Mouse (Mus musculus) CH12.LX (cell line): ENCODE measurements around the gene C9orf72. TPM values are rescaled to one million over a fixed set of nuclear protein-coding genes. Genes with fewer than 3 reads are reported as not detected.

Experiments used
- DNase-seq: peaks from one replicate; pipeline ENCODE4 v3.0.0-alpha.2; 2013; ENCODE audit errors: extremely low read depth
- H3K27ac ChIP-seq: 2 replicates; pipeline ENCODE4 v1.5.1; 2012; ENCODE audit warnings: low read depth, mild to moderate bottlenecking, control low read depth, moderate library complexity; ENCODE audit not compliant: insufficient read depth
- H3K27me3 ChIP-seq: replicated peaks from 2 replicates; pipeline ENCODE3; 2012; ENCODE audit warnings: inconsistent platforms
- H3K36me3 ChIP-seq, 2 experiments: replicated peaks in 1 of 2; 2 replicates each; pipeline versions ENCODE3 to v1.6.1; 2012; ENCODE audit warnings: inconsistent platforms in 1 of 2, low read length in 1 of 2, mild to moderate bottlenecking in 1 of 2, mixed read lengths in 1 of 2, moderate library complexity in 1 of 2; ENCODE audit not compliant: control insufficient read depth in 1 of 2, insufficient read depth in 1 of 2
- H3K4me1 ChIP-seq, 2 experiments: 2 replicates each; pipeline ENCODE4 v1.6.1; 2012; ENCODE audit warnings: inconsistent platforms in 1 of 2, moderate library complexity in 1 of 2; ENCODE audit not compliant: insufficient read depth in 2 of 2, control insufficient read depth in 1 of 2
- H3K4me2 ChIP-seq: 2 replicates; pipeline ENCODE4 v1.6.1; 2012; ENCODE audit warnings: low read depth, mild to moderate bottlenecking, control low read depth; ENCODE audit not compliant: poor library complexity, insufficient read depth, severe bottlenecking
- H3K4me3 ChIP-seq, 3 experiments: fragments of 150-350 bp in 1 of 3; sonication (generic) in 1 of 3; replicated peaks in 1 of 3; 2 replicates each; pipeline versions ENCODE3 to v1.5.1; 2011 to 2012; ENCODE audit warnings: low read depth in 2 of 3, low read length in 2 of 3, mild to moderate bottlenecking in 2 of 3, moderate library complexity in 2 of 3, control low read depth in 1 of 3, improper control_type of control experiment in 1 of 3, inconsistent platforms in 1 of 3, mixed read lengths in 1 of 3; ENCODE audit not compliant: poor library complexity in 1 of 3
- H3K79me2 ChIP-seq: replicated peaks from 2 replicates; pipeline ENCODE4 v1.6.1; 2012; ENCODE audit warnings: mild to moderate bottlenecking, moderate library complexity; ENCODE audit not compliant: control insufficient read depth, poor library complexity, insufficient read depth, severe bottlenecking; ENCODE audit errors: extremely low read depth
- H3K9ac ChIP-seq: 2 replicates; pipeline ENCODE4 v1.6.1; 2012; ENCODE audit warnings: low read depth, mild to moderate bottlenecking, control low read depth, moderate library complexity; ENCODE audit not compliant: insufficient read depth
- H3K9me3 ChIP-seq: replicated peaks from 2 replicates; pipeline ENCODE3; 2012; ENCODE audit warnings: low read length, inconsistent platforms, mixed read lengths
- CHD1 ChIP-seq: IDR thresholded peaks from 2 replicates; pipeline ENCODE4 v1.6.1; 2012; ENCODE audit warnings: low read depth, low read length, improper control_type of control experiment, inconsistent platforms
- CHD2 ChIP-seq: IDR thresholded peaks from 2 replicates; pipeline ENCODE4 v1.6.1; 2011; ENCODE audit warnings: low read length, improper control_type of control experiment
- CTCF ChIP-seq, 2 experiments: IDR thresholded peaks in 1 of 2; conservative IDR thresholded peaks in 1 of 2; 2 replicates each; pipeline ENCODE4 v1.5.1; 2011 to 2012; ENCODE audit warnings: low read depth in 2 of 2, low read length in 2 of 2, improper control_type of control experiment in 1 of 2, inconsistent platforms in 1 of 2, mild to moderate bottlenecking in 1 of 2, moderate library complexity in 1 of 2
- E2F4 ChIP-seq: IDR thresholded peaks from 2 replicates; pipeline ENCODE4 v1.6.1; 2011; ENCODE audit warnings: low read depth, low read length, improper control_type of control experiment; ENCODE audit not compliant: insufficient replicate concordance
- ETS1 ChIP-seq: conservative IDR thresholded peaks from 2 replicates; pipeline ENCODE4 v1.6.1; 2012; ENCODE audit warnings: low read depth, mild to moderate bottlenecking, inconsistent platforms, low read length, improper control_type of control experiment, moderate library complexity
- HCFC1 ChIP-seq: IDR thresholded peaks from 2 replicates; pipeline ENCODE4 v1.6.1; 2012; ENCODE audit warnings: low read depth, mild to moderate bottlenecking, inconsistent platforms, low read length, improper control_type of control experiment
- IRF4 ChIP-seq: IDR thresholded peaks from 2 replicates; pipeline ENCODE4 v1.6.1; 2014; ENCODE audit warnings: low read depth, mild to moderate bottlenecking, inconsistent platforms, low read length, improper control_type of control experiment
- JUN ChIP-seq: IDR thresholded peaks from 2 replicates; pipeline ENCODE4 v1.6.1; 2011; ENCODE audit warnings: low read depth, mild to moderate bottlenecking, low read length, improper control_type of control experiment, moderate library complexity; ENCODE audit not compliant: insufficient read depth
- MAX ChIP-seq: IDR thresholded peaks from 2 replicates; pipeline ENCODE4 v1.6.1; 2011; ENCODE audit warnings: low read length, improper control_type of control experiment
- NELFE ChIP-seq: IDR thresholded peaks from 2 replicates; pipeline ENCODE4 v1.6.1; 2011; ENCODE audit warnings: low read depth, low read length, improper control_type of control experiment
- PAX5 ChIP-seq: IDR thresholded peaks from 2 replicates; pipeline ENCODE4 v1.6.1; 2012; ENCODE audit warnings: low read length, inconsistent platforms, mixed read lengths
- POLR2A ChIP-seq: IDR thresholded peaks from 2 replicates; pipeline ENCODE4 v1.6.1; 2011; ENCODE audit warnings: low read depth, mild to moderate bottlenecking, improper control_type of control experiment, low read length
- POLR2AphosphoS2 ChIP-seq: IDR thresholded peaks from 2 replicates; pipeline ENCODE4 v1.6.1; 2011; ENCODE audit warnings: low read depth, low read length, improper control_type of control experiment
- RCOR1 ChIP-seq: conservative IDR thresholded peaks from 2 replicates; pipeline ENCODE4 v1.6.1; 2012; ENCODE audit warnings: low read depth, mild to moderate bottlenecking, inconsistent platforms, low read length, improper control_type of control experiment
- SMC3 ChIP-seq: IDR thresholded peaks from 2 replicates; pipeline ENCODE4 v1.6.1; 2011; ENCODE audit warnings: low read depth, low read length, improper control_type of control experiment
- TBP ChIP-seq: conservative IDR thresholded peaks from 2 replicates; pipeline ENCODE4 v1.6.1; 2011; ENCODE audit warnings: low read depth, low read length, improper control_type of control experiment
- TCF12 ChIP-seq: IDR thresholded peaks from 2 replicates; pipeline ENCODE4 v1.6.1; 2014; ENCODE audit warnings: low read depth, mild to moderate bottlenecking, inconsistent platforms, low read length, improper control_type of control experiment
- ZNF384 ChIP-seq: IDR thresholded peaks from 2 replicates; pipeline ENCODE4 v1.6.1; 2012; ENCODE audit warnings: low read depth, low read length, improper control_type of control experiment, inconsistent platforms
- dilution Hi-C: fragments of 300-500 bp; cut with MboI; formaldehyde crosslinking; loops from 2 replicates; pipeline ENCODE4 v1.14.3; 2020; ENCODE audit warnings: low sequenced_read_pairs; ENCODE audit not compliant: extremely low pct_unique_long_range_greater_than_20kb, extremely low pct_ligation_motif_present
- in situ Hi-C: fragments of 300-500 bp; cut with MboI; formaldehyde crosslinking; loops from 3 replicates; pipeline ENCODE4 v1.14.3; 2019; ENCODE audit warnings: low sequenced_read_pairs, low pct_ligation_motif_present, low pct_unique_long_range_greater_than_20kb, mixed read lengths
- polyA plus RNA-seq: library from polyadenylated mRNA; unstranded; fragments of >175 nt; gene quantifications from 2 replicates; pipeline ENCODE4 v1.2.1, GENCODE M21; 2012; ENCODE audit warnings: low read depth; ENCODE audit not compliant: insufficient read length
- total RNA-seq, 2 experiments: library from RNA; depleted of rRNA; stranded (reverse); fragments of 300-350 nt in 1 of 2; fragments of >200 nt in 1 of 2; gene quantifications; 2 replicates each; pipeline ENCODE4 v1.2.3; 2012 to 2014

Gene C9orf72
- total and polyA plus RNA-seq, 3 experiments = 15.4 to 58.2 (median 49.7) TPM

DNA sequence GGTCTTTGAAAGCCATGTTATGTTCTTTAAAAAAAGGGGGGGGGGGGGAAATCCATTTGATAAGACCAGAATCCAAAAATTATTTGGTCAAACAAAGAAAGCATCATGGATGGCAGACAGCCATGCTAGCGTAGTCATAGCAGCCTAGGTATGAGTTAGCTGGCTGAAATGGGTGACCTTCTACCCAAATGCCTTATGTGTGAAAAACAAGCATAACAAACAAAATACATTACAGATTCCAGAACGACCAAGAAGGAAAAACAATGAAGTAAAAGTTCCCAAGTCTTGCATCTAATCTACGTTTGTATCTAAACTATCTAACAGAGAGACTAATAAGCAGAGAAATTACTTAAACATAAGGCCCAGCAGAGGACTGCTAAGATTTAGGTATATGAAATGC lies 75.3 kb downstream of the C9orf72 start:
- H3K9me3 ChIP-seq = no peaks in the 10 kb centered on the region
- H3K27ac ChIP-seq = no peak overlapping the region
- H3K9ac ChIP-seq = no peak overlapping the region
- no peaks in the 10 kb centered on the region for H3K27me3 ChIP-seq
- peaks cover 11% of the 10 kb centered on the region for H3K79me2 ChIP-seq
- H3K4me1 ChIP-seq = peaks cover 9 to 38% of the 10 kb centered on the region in 2 experiments
- no peak overlapping the region for H3K4me3 ChIP-seq
- no peak overlapping the region for H3K4me2 ChIP-seq
- peaks cover 0 to 12% of the 10 kb centered on the region in 2 experiments for H3K36me3 ChIP-seq
- DNase-seq = no peak
- in situ Hi-C loops = loop anchor here (10.0 kb wide), 1 partner anchor 166 kb away; no protein-coding TSS in a partner anchor
- dilution Hi-C loops = no loop called here
- TF ChIP-seq MAX = no peak
- no peak for TF ChIP-seq TCF12
- no peak for TF ChIP-seq E2F4
- TF ChIP-seq POLR2A = no peak
- no peak for TF ChIP-seq CHD2
- TF ChIP-seq IRF4 = no peak
- no peak for TF ChIP-seq NELFE
- TF ChIP-seq PAX5 = no peak
- TF ChIP-seq TBP = no peak
- TF ChIP-seq HCFC1 = no peak
- no peak for TF ChIP-seq POLR2AphosphoS2
- no peak for TF ChIP-seq SMC3

DNA sequence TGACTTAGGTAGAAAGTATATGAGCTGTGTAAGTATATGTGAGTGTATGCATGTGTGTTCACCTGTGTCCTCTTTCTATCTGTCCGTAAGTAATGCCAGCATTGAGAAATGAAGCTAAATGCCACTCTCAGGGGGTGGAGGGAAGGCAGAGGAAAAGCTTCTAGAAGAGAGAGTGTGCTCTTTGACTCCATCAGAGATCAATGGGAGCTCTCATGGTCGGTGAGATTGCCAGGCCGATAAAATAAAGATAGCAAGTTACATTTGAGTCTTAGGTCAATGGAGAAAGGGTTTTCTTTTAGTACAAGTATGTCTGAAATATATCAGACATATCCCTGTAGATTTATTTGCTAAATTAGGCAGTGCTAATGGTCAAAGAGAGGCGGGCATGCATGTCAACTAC lies 77.6 kb downstream of the C9orf72 start:
- H3K79me2 ChIP-seq = peaks cover 8% of the 10 kb centered on the region
- peaks cover 0 to 20% of the 10 kb centered on the region in 2 experiments for H3K36me3 ChIP-seq
- H3K4me2 ChIP-seq = no peak overlapping the region
- DNase-seq = no peak
- H3K4me1 ChIP-seq = peaks cover 12 to 37% of the 10 kb centered on the region in 2 experiments
- H3K9ac ChIP-seq = no peak overlapping the region
- dilution Hi-C loops = no loop called here
- in situ Hi-C loops = loop anchor here (10.0 kb wide), 1 partner anchor 84 kb away; no protein-coding TSS in a partner anchor
- H3K27me3 ChIP-seq = no peaks in the 10 kb centered on the region
- no peak for TF ChIP-seq CHD2
- TF ChIP-seq CTCF (conservative IDR thresholded peaks at IDR 0.05 in 1 of 2, IDR thresholded peaks at IDR 0.05 in 1 of 2; ENCODE audit: low read depth in 2 of 2, low read length in 2 of 2) = no peak
- TF ChIP-seq HCFC1 = no peak
- TF ChIP-seq ETS1 = no peak
- no peak for TF ChIP-seq RCOR1
- no peak for TF ChIP-seq ZNF384
- TF ChIP-seq CHD1 = no peak
- TF ChIP-seq JUN = no peak
- no peak overlapping the region for H3K4me3 ChIP-seq
- H3K27ac ChIP-seq = no peak overlapping the region
- H3K9me3 ChIP-seq = no peaks in the 10 kb centered on the region
